Mouse (Mus musculus): ENCODE measurements around the gene Car8. TPM values are rescaled to one million over a fixed set of nuclear protein-coding genes. Genes with fewer than 3 reads are reported as not detected.
"Not testable (repeated sequence)": the region's sequence is repeated elsewhere in the genome, so short reads cannot be mapped to it uniquely, and the experiment has no call there.

Car8 gene
- polyA plus RNA-seq, 1 experiment: not detected

DNA sequence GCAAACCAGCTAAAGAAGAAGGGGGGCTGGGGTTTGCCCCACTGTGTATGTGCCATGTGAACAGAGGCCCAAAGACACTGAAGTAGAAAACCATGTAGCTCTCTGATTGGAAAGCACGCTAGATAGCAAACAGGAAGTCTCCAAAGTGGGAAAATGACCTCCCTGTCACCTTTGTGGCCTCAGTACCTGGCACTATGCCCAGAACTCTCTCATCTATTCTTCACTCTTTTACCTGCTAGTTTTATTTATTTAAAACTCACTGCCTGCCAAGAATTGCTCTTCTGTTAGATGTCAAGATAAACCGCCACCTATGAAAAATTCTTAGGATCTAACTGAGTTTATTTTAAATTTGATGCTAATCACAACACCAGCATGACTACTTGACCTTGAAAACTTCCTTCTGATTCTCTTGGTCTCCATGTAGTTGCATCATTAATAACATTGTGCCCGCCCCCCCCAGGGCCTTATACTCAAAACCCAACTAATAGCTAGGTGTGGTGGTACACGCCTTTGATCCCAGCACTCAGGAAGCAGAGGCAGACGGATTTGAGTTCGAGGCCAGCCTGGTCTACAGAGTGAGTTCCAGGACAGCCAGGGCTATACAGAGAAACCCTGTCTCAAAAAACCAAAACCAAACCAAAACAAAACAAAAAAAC is 31.8 kb downstream of the Car8 start:
- no peak overlapping the region for H3K4me3 ChIP-seq (ENCODE audit: insufficient read depth, low read length)
- no peak for TF ChIP-seq POLR2A (IDR thresholded peaks at IDR 0.05; ENCODE audit: borderline replicate concordance, low read depth, low read length)
- TF ChIP-seq CTCF (IDR thresholded peaks at IDR 0.05; ENCODE audit: low read depth, low read length): no peak
- no peak overlapping the region for H3K27ac ChIP-seq (ENCODE audit: insufficient read depth, low read depth, low read length)

DNA sequence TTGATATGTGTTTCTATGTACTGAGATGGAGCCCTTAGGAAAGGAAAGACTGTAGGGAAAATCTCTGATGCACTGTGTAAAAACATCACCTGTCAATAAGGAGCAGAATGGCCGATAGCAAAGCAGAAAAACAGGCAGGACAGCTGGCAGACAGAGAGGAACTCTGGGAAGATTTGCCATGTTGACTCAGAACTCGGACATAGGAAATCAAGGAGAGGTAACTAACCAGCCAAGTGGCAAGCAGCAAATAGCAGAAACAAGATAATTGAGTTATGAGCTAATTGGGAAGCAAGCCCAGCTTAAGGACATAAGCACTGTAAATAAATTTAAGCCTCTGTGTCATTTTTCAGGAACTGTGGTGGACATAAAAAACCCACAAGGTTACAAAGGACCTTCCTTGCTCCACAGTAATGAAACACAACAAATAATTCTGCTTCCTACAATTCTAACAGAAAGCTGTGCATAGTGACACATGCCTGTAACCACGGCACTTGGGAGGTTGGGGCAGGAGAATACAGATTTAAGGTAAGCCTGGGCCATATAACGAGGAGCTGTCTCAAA is 33.7 kb downstream of the Car8 start:
- Histone ChIP-seq H3K4me3 (ENCODE audit: insufficient read depth, low read length) (no peak overlapping the region), H3K4me1 (ENCODE audit: control insufficient read depth, insufficient read depth, low read length) (no peaks in the 10 kb centered on the region), H3K27ac (ENCODE audit: insufficient read depth, low read depth, low read length) (no peak overlapping the region)
- TF ChIP-seq POLR2A (IDR thresholded peaks at IDR 0.05; ENCODE audit: borderline replicate concordance, low read depth, low read length) (no peak), CTCF (IDR thresholded peaks at IDR 0.05; ENCODE audit: low read depth, low read length) (no peak)

More for the DNA sequence above, 31.8 kb downstream of the Car8 start:
- 0 out of 2 replicates have a peak, but pooled peaks cover 3% of the 10 kb centered on the region for H3K4me1 ChIP-seq (ENCODE audit: control insufficient read depth, insufficient read depth, low read length)

DNA sequence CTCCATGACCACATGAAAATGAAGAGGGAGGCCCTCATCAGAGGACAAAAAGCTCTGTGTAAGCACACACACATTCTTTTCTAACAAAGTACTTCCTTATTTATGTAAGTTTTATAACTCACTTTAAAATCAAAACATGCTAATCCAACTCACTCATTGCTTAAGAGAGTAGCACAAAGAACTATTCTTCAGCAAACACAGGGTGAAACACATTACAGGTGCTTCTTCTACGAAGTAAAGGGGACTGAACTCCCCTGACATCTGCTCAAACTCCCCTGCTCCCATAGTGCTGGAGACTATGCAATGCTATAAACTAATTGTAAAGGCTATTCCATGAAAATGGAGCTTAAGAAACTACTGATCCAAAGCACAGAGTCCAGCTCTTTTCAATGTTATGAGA is 35.5 kb downstream of the Car8 start:
- TF ChIP-seq POLR2A (IDR thresholded peaks at IDR 0.05; ENCODE audit: borderline replicate concordance, low read depth, low read length) (no peak), CTCF (IDR thresholded peaks at IDR 0.05; ENCODE audit: low read depth, low read length) (no peak)

DNA sequence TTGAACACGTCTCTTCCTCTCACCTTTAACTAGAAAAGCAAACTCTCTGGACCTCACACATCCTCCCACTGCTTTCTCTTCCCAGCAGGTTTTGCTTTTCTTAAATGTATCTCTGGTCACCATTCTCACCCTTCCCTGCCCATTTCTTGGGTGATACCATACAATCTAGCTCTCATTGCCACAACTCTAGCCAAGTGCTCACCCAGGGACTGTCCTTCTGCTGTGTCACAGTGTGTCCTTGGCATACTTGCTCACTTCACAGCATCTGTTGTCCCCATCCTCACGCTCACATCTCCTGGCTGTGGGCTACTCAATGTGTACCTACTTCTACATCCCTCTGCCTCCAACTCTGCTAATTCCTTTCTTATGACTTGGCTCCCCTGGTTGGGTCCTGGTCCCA is 37.2 kb downstream of the Car8 start:
- Histone ChIP-seq H3K27ac (ENCODE audit: insufficient read depth, low read depth, low read length) (no peak overlapping the region), H3K4me1 (ENCODE audit: control insufficient read depth, insufficient read depth, low read length) (no peaks in the 10 kb centered on the region), H3K4me3 (ENCODE audit: insufficient read depth, low read length) (no peak overlapping the region)
- TF ChIP-seq POLR2A (IDR thresholded peaks at IDR 0.05; ENCODE audit: borderline replicate concordance, low read depth, low read length): no peak

More for the DNA sequence above, 35.5 kb downstream of the Car8 start:
- Histone ChIP-seq H3K4me3 (ENCODE audit: insufficient read depth, low read length) (no peak overlapping the region), H3K27ac (ENCODE audit: insufficient read depth, low read depth, low read length) (no peak overlapping the region), H3K4me1 (ENCODE audit: control insufficient read depth, insufficient read depth, low read length) (no peaks in the 10 kb centered on the region)

DNA sequence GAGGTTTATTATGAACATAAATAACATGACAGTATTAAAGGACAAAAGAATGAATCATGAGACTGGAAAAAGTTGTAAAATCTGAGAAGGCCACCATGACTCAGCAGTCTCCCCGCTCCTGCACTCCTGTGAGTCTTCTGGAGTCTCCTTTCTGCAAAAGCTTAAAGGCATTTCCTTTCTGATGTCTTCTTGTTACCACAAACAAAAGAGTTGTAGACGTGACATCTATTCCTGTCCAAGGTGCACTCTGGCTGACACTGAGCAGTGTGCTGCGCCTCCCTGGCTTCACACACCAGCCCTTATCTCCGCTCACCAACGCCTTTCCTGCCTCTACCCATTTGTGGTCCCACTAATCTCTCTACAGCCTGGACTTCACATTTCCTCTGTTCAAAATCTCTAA is 38.8 kb downstream of the Car8 start:
- TF ChIP-seq CTCF (IDR thresholded peaks at IDR 0.05; ENCODE audit: low read depth, low read length): no peak
- no peak for TF ChIP-seq POLR2A (IDR thresholded peaks at IDR 0.05; ENCODE audit: borderline replicate concordance, low read depth, low read length)
- Histone ChIP-seq H3K4me3 (ENCODE audit: insufficient read depth, low read length) (no peak overlapping the region), H3K27ac (ENCODE audit: insufficient read depth, low read depth, low read length) (no peak overlapping the region), H3K4me1 (ENCODE audit: control insufficient read depth, insufficient read depth, low read length) (no peaks in the 10 kb centered on the region)

DNA sequence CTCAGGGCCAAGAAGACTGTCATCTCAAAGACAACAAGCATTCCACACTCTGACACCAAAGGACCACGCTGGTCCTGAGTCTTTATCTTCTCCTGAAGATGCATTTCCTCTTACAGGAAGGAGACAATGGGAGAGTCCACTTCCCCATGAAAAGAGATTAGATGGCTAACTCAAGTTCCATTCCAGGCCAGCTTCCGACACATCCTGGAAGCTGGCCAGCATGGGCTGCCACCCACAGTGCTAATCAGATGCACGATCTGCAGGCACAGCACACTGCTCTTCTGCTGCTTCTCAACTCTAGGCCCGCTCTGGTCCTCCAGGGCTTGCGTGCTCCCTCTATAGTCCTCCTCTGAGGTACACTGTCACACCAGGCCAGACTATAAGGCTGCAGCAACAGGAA is 40.8 kb downstream of the Car8 start:
- no peaks in the 10 kb centered on the region for H3K4me1 ChIP-seq (ENCODE audit: control insufficient read depth, insufficient read depth, low read length)
- no peak overlapping the region for H3K4me3 ChIP-seq (ENCODE audit: insufficient read depth, low read length)
- TF ChIP-seq CTCF (IDR thresholded peaks at IDR 0.05; ENCODE audit: low read depth, low read length): no peak
- no peak for TF ChIP-seq POLR2A (IDR thresholded peaks at IDR 0.05; ENCODE audit: borderline replicate concordance, low read depth, low read length)
- no peak overlapping the region for H3K27ac ChIP-seq (ENCODE audit: insufficient read depth, low read depth, low read length)

DNA sequence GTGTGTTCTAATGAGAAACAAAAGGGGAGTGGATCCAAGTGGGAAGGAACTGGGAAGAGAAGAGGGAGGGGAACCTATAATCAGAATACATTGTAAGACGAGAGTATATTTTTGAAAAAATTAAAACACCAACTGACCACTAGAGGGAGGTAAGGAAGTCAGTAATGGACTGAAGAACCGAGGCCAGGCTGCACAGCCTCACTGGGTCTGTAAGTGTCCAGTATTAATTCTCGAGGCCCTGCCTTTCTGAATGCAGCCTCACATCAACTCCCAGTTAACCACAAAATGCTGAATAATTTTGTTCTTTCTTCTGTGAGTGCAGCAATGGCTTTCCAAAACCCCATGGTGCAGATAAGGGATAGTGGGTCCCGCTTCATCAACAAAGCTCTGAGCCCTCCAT is 48.4 kb downstream of the Car8 start:
- no peak overlapping the region for H3K4me3 ChIP-seq (ENCODE audit: insufficient read depth, low read length)
- TF ChIP-seq POLR2A (IDR thresholded peaks at IDR 0.05; ENCODE audit: borderline replicate concordance, low read depth, low read length) (no peak), CTCF (IDR thresholded peaks at IDR 0.05; ENCODE audit: low read depth, low read length) (no peak)
- H3K4me1 ChIP-seq (ENCODE audit: control insufficient read depth, insufficient read depth, low read length): no peaks in the 10 kb centered on the region
- H3K27ac ChIP-seq (ENCODE audit: insufficient read depth, low read depth, low read length): no peak overlapping the region

DNA sequence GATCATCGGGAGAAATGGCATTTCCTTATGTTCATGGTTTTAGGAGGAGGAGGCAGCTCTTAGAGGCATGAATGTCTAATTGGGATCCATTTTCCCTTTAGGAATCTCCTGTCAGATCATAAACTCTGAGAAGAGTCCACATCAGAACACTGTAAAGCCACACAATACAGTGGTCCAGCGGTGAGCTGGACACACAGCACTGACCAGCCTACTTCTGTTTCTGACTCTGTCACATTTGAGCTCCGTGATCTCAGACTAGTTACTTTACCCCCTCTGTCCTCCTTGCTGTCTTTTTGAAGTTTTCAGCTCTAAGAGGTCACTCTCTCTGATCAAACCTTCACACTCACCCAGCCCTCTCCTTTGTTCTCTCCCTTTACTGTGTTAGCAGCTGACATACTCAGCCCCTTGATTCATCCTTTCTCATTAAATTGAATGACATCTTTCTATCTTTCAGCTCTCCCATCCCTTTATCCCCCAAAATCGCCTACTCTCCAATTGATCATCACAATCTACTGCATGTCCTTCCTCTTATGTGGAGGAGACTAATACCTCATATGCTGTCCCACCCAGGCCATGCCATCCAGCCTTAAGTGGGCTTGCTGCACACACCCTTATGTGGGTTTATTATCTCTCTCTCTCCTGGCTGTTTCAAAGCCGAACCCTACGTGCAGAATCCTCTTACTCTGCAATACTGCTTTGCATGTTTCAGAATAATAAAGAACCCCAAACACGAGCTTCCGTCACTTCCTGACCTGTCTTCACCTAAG is 51.7 kb downstream of the Car8 start:
- Histone ChIP-seq H3K27ac (ENCODE audit: insufficient read depth, low read depth, low read length) (no peak overlapping the region), H3K4me1 (ENCODE audit: control insufficient read depth, insufficient read depth, low read length) (no peaks in the 10 kb centered on the region), H3K4me3 (ENCODE audit: insufficient read depth, low read length) (no peak overlapping the region)
- TF ChIP-seq CTCF (IDR thresholded peaks at IDR 0.05; ENCODE audit: low read depth, low read length) (no peak), POLR2A (IDR thresholded peaks at IDR 0.05; ENCODE audit: borderline replicate concordance, low read depth, low read length) (no peak)

DNA sequence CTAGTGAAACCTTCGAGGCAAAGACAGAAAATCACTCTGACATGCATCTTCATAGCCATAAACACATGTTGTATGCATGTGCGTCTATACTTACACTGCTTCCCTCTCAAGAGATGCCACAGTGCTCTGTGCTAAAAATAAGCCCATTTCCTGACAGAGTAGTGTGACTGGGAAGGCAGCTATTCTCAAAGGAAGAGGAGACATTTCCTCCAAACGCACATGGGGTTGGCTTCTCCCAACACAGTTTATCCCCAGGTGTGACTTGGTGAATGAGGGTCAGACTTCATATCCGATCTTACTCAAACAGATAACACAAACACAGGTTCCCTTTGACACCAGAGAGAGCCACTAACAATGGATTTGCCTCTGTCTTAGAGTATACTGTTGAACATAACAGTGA is 58.3 kb downstream of the Car8 start:
- Histone ChIP-seq H3K4me1 (ENCODE audit: control insufficient read depth, insufficient read depth, low read length) (no peaks in the 10 kb centered on the region), H3K27ac (ENCODE audit: insufficient read depth, low read depth, low read length) (no peak overlapping the region), H3K4me3 (ENCODE audit: insufficient read depth, low read length) (no peak overlapping the region)
- no peak for TF ChIP-seq CTCF (IDR thresholded peaks at IDR 0.05; ENCODE audit: low read depth, low read length)
- TF ChIP-seq POLR2A (IDR thresholded peaks at IDR 0.05; ENCODE audit: borderline replicate concordance, low read depth, low read length): no peak

DNA sequence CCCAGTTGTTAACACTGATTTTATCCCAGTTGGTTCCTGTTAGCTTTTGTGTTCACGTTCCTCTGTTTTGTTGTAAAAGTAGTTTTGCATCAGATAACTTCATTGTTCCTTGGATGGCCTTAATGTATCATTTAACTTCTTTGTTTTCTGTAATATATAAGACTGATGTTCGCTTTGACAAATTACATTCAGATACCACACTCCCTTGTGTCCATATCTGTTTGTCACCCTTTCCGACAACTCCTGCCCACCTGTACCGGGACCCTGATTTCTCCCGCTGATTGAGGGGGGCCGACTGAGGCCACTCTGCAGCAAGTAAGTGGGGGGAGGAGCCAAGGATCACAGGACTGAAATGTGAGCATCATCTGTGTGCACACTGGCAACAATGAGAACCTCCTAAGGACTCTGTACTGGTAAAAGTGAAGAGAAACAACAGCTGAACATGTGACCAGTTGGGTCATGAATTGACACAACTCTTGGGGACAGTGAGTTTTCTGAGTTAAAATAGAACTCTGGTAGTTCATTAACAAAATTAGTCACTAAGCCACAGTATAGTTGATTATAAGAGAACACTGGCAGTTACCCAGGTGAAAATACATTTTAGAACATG is 84.1 kb downstream of the Car8 start:
- no peaks in the 10 kb centered on the region for H3K4me1 ChIP-seq (ENCODE audit: control insufficient read depth, insufficient read depth, low read length)
- H3K27ac ChIP-seq (ENCODE audit: insufficient read depth, low read depth, low read length): no peak overlapping the region
- no peak for TF ChIP-seq POLR2A (IDR thresholded peaks at IDR 0.05; ENCODE audit: borderline replicate concordance, low read depth, low read length)
- no peak overlapping the region for H3K4me3 ChIP-seq (ENCODE audit: insufficient read depth, low read length)

DNA sequence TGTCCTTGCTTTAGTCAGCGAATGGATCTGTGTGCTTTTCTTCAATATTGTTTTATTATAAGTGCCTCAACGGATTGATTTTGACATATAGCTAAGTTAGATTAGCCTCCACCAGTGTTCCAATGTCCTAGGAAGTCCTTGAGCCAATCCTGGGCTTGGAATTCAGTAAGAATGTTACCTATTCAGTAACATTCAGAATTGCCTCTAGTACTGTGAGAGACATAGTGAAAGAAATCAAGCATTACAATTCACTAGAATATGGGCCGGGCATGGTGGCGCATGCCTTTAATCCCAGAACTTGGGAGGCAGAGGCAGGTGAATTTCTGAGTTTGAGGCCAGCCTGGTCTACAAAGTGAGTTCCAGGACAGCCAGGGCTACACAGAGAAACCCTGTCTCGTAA is 84.9 kb downstream of the Car8 start:
- not testable (repeated sequence) for H3K27ac ChIP-seq (ENCODE audit: insufficient read depth, low read depth, low read length)

More for the DNA sequence above, 84.9 kb downstream of the Car8 start:
- not testable (repeated sequence) for H3K4me3 ChIP-seq (ENCODE audit: insufficient read depth, low read length); H3K4me1 ChIP-seq (ENCODE audit: control insufficient read depth, insufficient read depth, low read length)
